Mouse (Mus musculus) intestine, embryonic 15.5 days (tissue): ENCODE results near the gene Sgms1. TPM values are rescaled to one million over a fixed set of nuclear protein-coding genes. Genes with fewer than 3 reads are reported as not detected.

Experiments used
- ATAC-seq: fragments of 200-750 bp; cut with Nextera tagmentation; 2 replicates; pipeline ENCODE4 v1.8.0; 2017; ENCODE audit warnings: moderate TSS enrichment, moderate library complexity
- H3K27ac ChIP-seq: fragments of 300-500 bp; sonication (generic); 2 replicates; pipeline ENCODE4 v1.5.1; 2015; ENCODE audit warnings: mild to moderate bottlenecking, inconsistent platforms
- H3K27me3 ChIP-seq: fragments of 300-500 bp; sonication (generic); replicated peaks from 2 replicates; pipeline ENCODE4 v1.6.1; 2015; ENCODE audit warnings: inconsistent platforms
- H3K36me3 ChIP-seq: fragments of 300-500 bp; sonication (generic); 2 replicates; pipeline ENCODE4 v1.6.1; 2015; ENCODE audit warnings: inconsistent platforms
- H3K4me1 ChIP-seq: fragments of 300-500 bp; sonication (generic); replicated peaks from 2 replicates; pipeline ENCODE4 v1.6.1; 2015; ENCODE audit warnings: inconsistent platforms
- H3K4me2 ChIP-seq: fragments of 300-500 bp; sonication (generic); replicated peaks from 2 replicates; pipeline ENCODE4 v1.6.1; 2015; ENCODE audit warnings: mild to moderate bottlenecking, inconsistent platforms
- H3K4me3 ChIP-seq: fragments of 300-500 bp; sonication (generic); replicated peaks from 2 replicates; pipeline ENCODE4 v1.5.1; 2015; ENCODE audit warnings: inconsistent platforms
- H3K9ac ChIP-seq: fragments of 300-500 bp; sonication (generic); 2 replicates; pipeline ENCODE4 v1.6.1; 2015; ENCODE audit warnings: inconsistent platforms
- H3K9me3 ChIP-seq: fragments of 300-500 bp; sonication (generic); 2 replicates; pipeline ENCODE4 v1.6.1; 2016; ENCODE audit warnings: inconsistent platforms
- WGBS: fragments of 180-500 bp; shearing (Covaris S2); methylation state at CpG from one replicate; pipeline ENCODE4 v1.1.7; 2015; 5-methylcytosine and 5-hydroxymethylcytosine counted together
- polyA plus RNA-seq: library from polyadenylated mRNA; unstranded; fragments of >200 nt; fragmentation: Nextera tagmentation; extraction: Ambion mirVana; gene quantifications from 2 replicates; pipeline ENCODE4 v1.2.1, GENCODE M21; 2015

Gene Sgms1
- polyA plus RNA-seq, 1 experiment from 2014 or later: 35.3 TPM

DNA sequence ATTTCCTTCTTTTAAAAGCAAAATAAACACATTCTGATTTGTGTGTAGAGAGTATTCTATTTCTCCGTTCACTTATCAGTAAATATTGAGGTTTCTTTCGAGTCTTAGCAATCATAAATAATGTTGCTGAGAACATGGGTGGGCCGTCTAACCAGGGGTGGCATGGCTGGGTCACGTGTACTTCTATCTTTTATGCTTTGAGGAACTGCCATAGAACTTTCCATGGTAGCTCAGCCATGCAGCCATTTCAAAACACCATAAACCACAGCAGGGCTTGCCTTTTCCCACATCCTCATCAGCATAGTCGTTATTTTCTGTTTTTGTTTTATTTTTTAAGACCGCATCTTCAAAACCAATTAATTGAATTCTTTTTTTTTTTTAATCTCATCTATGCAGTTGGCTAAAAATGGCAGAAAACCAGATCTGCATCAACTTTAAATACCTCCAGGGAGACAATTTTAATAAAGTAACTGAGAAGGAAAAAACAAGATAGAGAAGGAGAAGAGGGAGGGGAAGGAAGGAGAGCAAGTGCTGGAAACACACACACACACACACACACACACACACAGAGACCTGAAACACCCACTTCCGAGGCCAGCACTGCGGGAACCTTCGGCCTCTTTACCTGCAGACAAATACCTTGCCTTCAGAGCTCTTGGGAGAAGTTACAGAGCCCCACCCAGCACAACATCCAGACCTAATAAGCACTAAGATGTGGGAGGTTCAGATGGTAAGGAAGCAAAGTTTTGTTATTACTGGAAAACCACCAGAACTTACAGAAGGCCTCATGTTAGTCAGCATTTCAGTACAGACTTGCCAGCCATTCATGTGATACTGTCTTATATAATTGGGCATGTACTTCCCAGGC lies 122.9 kb downstream of the Sgms1 start:
- Histone ChIP-seq H3K9me3 (no peaks in the 10 kb centered on the region), H3K27ac (no peak overlapping the region), H3K4me1 (peaks cover 6% of the 10 kb centered on the region; the same call in 1 of the 2 replicates), H3K27me3 (no peaks in the 10 kb centered on the region), H3K4me2 (no peak overlapping the region), H3K9ac (no peak overlapping the region), H3K4me3 (no peak overlapping the region), H3K36me3 (no peaks in the 10 kb centered on the region)
- 68% methylated on average over 9 of the region's 9 CpGs for WGBS
- ATAC-seq: peak; percentile 39; the same call in 1 of the 2 replicates

DNA sequence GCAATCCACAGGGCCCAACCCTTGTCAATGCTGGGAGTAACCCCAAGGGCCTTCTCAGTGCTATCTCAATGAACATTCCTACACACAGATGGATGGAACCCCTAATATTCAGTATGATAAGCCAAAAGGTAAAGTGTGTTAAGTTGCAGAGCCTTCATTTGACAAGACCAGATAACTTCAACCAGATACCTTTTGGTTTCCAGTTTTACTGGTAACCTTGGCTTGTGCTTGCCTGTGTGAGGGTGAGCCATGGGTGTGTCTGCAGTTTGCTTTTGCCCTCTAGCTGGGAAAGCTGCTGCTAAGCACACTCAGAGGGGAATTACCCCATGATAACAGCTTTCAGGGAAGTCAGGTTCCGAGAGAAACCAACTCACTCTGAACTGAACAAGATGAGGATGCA lies 125.8 kb downstream of the Sgms1 start:
- ATAC-seq: peak; percentile 72
- H3K9ac ChIP-seq: no peak overlapping the region
- no peak overlapping the region for H3K27ac ChIP-seq
- 58% methylated on average over 1 of the region's 1 CpGs for WGBS
- H3K27me3 ChIP-seq: no peaks in the 10 kb centered on the region
- H3K4me1 ChIP-seq: peaks cover 6% of the 10 kb centered on the region; the same call in 1 of the 2 replicates
- no peaks in the 10 kb centered on the region for H3K36me3 ChIP-seq
- H3K9me3 ChIP-seq: no peaks in the 10 kb centered on the region
- H3K4me3 ChIP-seq: no peak overlapping the region
- H3K4me2 ChIP-seq: no peak overlapping the region

DNA sequence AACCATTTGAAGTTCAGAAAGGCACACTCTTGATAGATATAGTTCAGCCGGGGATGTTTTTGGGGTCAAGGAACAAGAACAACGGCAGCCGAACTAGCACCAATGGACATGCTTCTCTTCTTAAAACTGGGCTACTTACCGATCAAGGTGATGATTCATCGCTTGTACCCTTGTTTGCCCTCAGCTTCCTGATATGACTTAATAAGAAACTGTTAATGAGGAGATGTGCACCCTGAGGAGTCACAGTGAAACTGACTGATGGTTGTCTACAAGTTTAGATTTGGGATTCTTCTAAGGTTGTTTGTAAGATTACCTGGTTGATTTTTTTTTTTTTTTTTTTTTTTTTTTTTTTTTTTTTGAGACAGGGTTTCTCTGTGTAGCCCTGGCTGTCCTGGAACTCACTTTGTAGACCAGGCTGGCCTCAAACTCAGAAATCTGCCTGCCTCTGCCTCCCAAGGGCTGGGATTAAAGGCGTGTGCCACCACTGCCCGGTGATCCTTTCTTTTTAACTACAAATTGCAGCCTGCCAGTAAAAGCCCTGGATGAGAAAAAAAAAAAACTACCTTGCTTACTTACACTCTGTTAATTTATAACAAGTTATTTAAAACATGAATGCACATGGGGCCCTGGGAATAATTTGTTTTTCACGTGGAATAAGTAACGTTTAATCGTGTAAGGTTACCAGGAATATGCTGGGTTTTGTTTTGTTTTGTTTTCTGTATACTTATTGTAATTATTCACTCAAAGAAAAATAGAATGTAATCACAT lies 126.5 kb downstream of the Sgms1 start:
- 87% methylated on average over 10 of the region's 10 CpGs for WGBS
- peaks cover 6% of the 10 kb centered on the region; the same call in 1 of the 2 replicates for H3K4me1 ChIP-seq
- H3K9ac ChIP-seq: no peak overlapping the region
- H3K9me3 ChIP-seq: no peaks in the 10 kb centered on the region
- H3K27me3 ChIP-seq: no peaks in the 10 kb centered on the region
- H3K4me2 ChIP-seq: no peak overlapping the region
- H3K36me3 ChIP-seq: no peaks in the 10 kb centered on the region
- H3K27ac ChIP-seq: no peak overlapping the region
- no peak for ATAC-seq
- no peak overlapping the region for H3K4me3 ChIP-seq

DNA sequence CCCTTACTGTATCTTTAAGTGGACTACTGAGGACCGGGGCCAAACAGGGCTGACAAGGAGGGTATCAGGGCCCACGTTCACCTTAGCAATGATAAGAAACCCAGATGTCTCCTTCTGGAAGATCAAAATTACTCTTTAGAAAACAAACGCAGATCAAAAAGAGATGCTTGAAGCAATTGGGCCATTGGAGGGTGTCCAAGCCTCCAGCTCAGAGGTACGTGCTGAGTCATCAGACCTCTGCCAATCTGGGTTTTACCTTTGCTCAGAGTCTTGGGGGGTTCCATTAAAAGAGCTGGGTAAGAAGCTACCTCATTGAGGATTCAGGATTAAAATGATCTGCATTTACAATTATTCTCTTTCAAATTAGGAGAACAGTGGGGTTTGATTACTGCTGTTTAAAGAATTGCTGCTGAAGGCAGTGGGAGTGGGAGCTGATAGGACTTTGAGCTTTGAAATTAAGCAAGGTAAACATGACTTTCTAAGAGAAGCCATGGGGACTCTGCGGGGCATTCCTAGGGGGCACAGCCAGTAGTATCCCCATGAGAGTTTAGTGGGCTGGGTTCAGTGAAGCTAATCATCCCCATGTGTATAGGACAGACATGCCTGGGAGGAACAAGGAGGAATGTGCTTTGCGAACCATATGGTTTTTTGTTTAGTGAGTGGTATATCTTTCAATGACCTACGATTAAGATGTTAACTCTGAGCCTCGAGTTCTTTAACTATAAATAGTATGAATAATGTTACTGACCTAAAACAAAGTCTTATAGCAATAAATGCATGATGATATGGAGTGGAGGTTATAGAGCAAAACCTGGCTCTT lies 128.4 kb downstream of the Sgms1 start:
- peaks cover 6% of the 10 kb centered on the region; the same call in 1 of the 2 replicates for H3K4me1 ChIP-seq
- no peaks in the 10 kb centered on the region for H3K36me3 ChIP-seq
- H3K9me3 ChIP-seq: no peaks in the 10 kb centered on the region
- H3K4me3 ChIP-seq: no peak overlapping the region
- H3K27me3 ChIP-seq: no peaks in the 10 kb centered on the region
- ATAC-seq: no peak
- H3K9ac ChIP-seq: no peak overlapping the region
- 63% methylated on average over 8 of the region's 8 CpGs for WGBS
- no peak overlapping the region for H3K27ac ChIP-seq
- no peak overlapping the region for H3K4me2 ChIP-seq

DNA sequence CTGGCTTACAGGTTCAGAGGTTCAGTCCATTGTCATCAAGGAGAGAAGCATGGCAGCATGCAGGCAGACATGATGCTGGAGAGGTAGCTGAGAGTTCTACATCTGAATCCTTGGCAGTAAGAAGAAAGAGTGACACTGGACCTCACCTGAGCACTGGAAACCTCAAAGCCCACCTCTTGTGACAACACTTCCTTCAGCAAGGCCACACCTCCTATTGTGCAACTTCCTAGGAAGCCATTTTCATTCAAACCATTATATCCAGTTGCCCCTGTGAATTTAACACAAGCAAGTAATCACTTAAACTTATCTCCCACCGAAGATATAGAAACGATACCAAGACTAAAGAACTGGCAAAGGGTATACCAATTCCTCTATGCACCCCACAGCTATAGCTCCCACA lies 129.7 kb downstream of the Sgms1 start:
- no peak overlapping the region for H3K27ac ChIP-seq

DNA sequence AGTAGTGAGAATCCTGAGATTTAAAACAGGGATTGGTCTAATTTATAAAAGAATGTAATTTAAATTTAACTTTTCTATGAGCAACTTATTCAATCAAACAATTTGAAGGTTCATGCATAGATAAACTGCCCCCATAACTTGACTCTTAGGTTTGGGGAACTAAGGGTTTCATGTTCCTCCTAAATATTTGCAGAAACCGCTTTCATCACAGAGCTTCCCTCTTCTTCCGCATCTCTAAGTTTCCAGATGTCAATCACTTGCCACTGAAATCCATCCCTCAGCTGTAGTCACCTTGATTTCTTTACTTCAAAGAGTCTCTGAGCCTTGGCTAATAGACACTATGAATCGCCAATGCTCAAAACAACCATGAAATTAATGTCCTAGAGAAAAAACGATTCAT lies 130.5 kb downstream of the Sgms1 start:
- Histone ChIP-seq H3K27ac (no peak overlapping the region), H3K4me1 (peaks cover 9% of the 10 kb centered on the region; the same call in 1 of the 2 replicates), H3K27me3 (no peaks in the 10 kb centered on the region), H3K9me3 (no peaks in the 10 kb centered on the region), H3K4me3 (no peak overlapping the region), H3K4me2 (no peak overlapping the region), H3K9ac (no peak overlapping the region), H3K36me3 (no peaks in the 10 kb centered on the region)
- 91% methylated on average over 4 of the region's 4 CpGs for WGBS
- ATAC-seq: no peak

More for the DNA sequence above, 129.7 kb downstream of the Sgms1 start:
- Histone ChIP-seq H3K36me3 (no peaks in the 10 kb centered on the region), H3K9ac (no peak overlapping the region), H3K4me2 (no peak overlapping the region), H3K4me1 (peaks cover 8% of the 10 kb centered on the region; the same call in 1 of the 2 replicates), H3K4me3 (no peak overlapping the region), H3K9me3 (no peaks in the 10 kb centered on the region), H3K27me3 (no peaks in the 10 kb centered on the region)
- no peak for ATAC-seq
- WGBS: 90% methylated on average over 2 of the region's 2 CpGs

DNA sequence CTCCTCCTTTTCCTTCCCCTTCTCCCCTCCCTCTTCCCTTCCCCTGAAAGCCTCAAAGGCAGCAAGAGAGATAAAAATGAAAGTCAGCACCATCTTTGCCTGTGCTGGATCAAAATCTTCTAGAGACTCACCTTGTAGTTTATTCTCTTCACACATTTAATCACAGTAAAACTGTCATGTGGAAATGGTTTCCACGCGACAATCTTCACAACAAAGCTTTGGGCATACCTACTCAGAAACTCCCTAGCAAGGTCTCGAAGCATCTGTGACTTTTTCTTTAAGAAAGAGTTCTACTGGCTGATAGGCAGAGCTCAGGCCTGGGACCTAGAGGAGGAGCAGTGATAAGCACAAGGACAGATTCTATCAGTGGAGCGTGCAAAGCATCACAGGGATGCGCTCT lies 131.4 kb downstream of the Sgms1 start:
- Histone ChIP-seq H3K36me3 (no peaks in the 10 kb centered on the region), H3K4me1 (peaks cover 3% of the 10 kb centered on the region; the same call in 1 of the 2 replicates), H3K9ac (no peak overlapping the region), H3K4me2 (no peak overlapping the region), H3K9me3 (no peaks in the 10 kb centered on the region), H3K27me3 (no peaks in the 10 kb centered on the region), H3K27ac (no peak overlapping the region), H3K4me3 (no peak overlapping the region)
- no peak for ATAC-seq
- WGBS: 58% methylated on average over 5 of the region's 5 CpGs

DNA sequence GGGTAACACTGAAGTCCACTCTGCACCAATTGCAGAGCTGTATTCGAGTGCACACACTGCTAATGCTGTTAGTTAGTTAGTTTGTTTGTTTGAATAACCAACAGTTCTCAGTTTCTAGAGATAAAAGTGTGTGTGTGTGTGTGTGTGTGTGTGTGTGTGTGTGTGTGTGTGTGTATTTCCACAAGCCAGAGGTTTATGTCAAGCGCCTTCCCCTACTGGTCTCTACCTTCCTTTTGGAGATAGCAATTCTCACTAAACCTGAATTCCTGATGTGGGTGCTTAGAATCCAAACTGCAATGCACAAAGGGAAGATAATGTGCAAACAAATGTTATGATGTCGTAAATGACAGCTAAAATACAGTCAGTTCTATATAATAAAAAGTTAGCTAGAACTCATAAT lies 131.9 kb downstream of the Sgms1 start:
- Histone ChIP-seq H3K9ac (no peak overlapping the region), H3K9me3 (no peaks in the 10 kb centered on the region), H3K27me3 (no peaks in the 10 kb centered on the region), H3K36me3 (no peaks in the 10 kb centered on the region), H3K4me3 (no peak overlapping the region), H3K4me1 (peaks cover 3% of the 10 kb centered on the region; the same call in 1 of the 2 replicates), H3K27ac (no peak overlapping the region), H3K4me2 (no peak overlapping the region)
- ATAC-seq: no peak
- WGBS: 71% methylated on average over 3 of the region's 3 CpGs

DNA sequence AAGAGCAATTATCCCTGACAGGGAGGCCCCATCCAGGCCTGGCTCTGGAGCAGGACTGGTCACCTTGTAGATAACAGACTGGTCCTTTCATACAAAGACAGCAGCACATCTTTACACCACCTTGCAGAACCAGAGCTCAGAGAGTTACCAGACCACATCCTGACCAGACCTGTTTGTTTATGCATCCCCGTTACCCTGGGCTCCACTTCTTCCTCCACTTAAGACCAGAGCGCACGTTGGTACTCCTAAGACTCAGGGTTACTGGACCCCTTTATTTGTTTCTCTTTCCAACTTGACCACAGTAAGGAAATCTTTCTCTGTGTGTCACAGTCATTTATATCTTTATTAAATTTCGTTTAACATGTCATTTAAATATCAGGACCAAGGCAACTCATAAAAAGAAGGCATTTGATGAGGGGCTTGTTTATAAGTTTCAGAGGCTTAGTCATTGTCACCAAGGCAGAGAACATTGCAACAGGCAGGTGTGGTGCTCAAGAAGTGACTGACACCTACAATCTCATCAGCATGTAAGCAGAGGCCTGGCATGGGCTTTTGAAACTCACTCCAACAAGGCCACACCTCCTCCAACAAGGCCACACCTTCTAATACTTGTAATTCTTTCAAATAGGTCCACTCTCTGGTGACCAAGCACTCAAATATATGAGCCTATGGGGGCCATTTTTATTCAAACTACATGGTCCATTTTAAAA lies 132.7 kb downstream of the Sgms1 start:
- WGBS: 56% methylated on average over 4 of the region's 4 CpGs
- Histone ChIP-seq H3K4me3 (no peak overlapping the region), H3K9me3 (no peaks in the 10 kb centered on the region), H3K4me2 (no peak overlapping the region), H3K27me3 (no peaks in the 10 kb centered on the region), H3K9ac (no peak overlapping the region), H3K36me3 (no peaks in the 10 kb centered on the region), H3K4me1 (peaks cover 3% of the 10 kb centered on the region; the same call in 1 of the 2 replicates), H3K27ac (no peak overlapping the region)
- ATAC-seq: no peak

DNA sequence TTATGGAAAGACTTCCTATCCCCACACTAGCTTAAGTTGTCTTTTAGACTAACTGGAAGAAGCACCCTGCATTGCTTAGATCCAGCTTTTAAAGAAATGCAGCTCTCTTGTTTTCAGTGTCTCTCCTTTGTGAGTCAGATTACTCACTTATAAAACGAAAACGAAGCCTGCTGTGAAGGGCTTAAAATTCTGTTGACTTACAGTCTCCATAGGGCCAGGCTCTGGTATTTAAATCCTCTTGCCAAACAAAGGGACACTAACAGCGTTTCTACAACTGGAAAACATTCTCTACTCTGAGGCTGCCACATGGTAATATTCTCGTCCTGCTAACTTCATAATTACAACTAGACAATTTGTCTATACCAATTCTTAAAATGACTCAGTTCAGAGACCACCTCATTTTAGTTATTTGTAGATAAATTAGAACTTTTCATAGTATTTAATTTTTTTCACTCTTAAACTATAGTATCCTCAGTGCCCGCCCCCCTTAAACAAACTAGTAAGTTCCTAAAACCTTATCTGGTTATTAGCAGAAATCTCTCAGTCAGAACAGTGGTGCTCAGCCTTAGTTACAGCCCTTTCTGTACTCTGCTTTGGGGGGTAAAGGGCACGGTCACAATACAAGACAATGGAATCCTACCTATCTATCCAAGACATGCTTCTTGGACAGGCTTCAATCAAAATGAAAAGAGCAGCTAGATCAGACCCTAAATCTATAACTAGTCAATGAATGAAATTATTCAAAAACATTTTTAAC lies 133.9 kb downstream of the Sgms1 start:
- H3K27me3 ChIP-seq: no peaks in the 10 kb centered on the region
- H3K9ac ChIP-seq: no peak overlapping the region
- H3K9me3 ChIP-seq: no peaks in the 10 kb centered on the region
- no peak overlapping the region for H3K27ac ChIP-seq
- no peak for ATAC-seq
- WGBS: 55% methylated on average over 6 of the region's 6 CpGs
- no peak overlapping the region for H3K4me2 ChIP-seq
- H3K4me1 ChIP-seq: peaks cover 3% of the 10 kb centered on the region; the same call in 1 of the 2 replicates
- H3K36me3 ChIP-seq: no peaks in the 10 kb centered on the region
- no peak overlapping the region for H3K4me3 ChIP-seq
